Mouse (Mus musculus): Measurements from ENCODE around the gene Chat. TPM values are rescaled to one million over a fixed set of nuclear protein-coding genes. Genes with fewer than 3 reads are reported as not detected.
A peak's percentile ranks its signal among the peaks of the same experiment; 100 is the strongest.

Chat gene
- polyA plus RNA-seq, 1 experiment: not detected

- H3K4me3 ChIP-seq (ENCODE audit: extremely low read depth, insufficient read depth, insufficient read length): no peak overlapping the region
- no peaks in the 10 kb centered on the region for H3K36me3 ChIP-seq (ENCODE audit: control insufficient read depth, insufficient read depth, low read length)
- WGBS: 9% methylated on average over 3 of the region's 3 CpGs
- no peaks in the 10 kb centered on the region for H3K27me3 ChIP-seq (ENCODE audit: control insufficient read depth, insufficient read depth, low read length)
- no peak for TF ChIP-seq POLR2A (IDR thresholded peaks at IDR 0.05; ENCODE audit: low read depth, low read length)
- peak; percentile 58; the same call in 1 of the 2 replicates for TF ChIP-seq CTCF (IDR thresholded peaks at IDR 0.05; ENCODE audit: extremely low read depth, insufficient read depth, insufficient read length, insufficient replicate concordance)
- DNase-seq (ENCODE audit: low read depth in 1 of 2, low spot score in 2 of 2): peak in 1 of 2 experiments; percentile 2
- no peak overlapping the region for H3K27ac ChIP-seq (ENCODE audit: insufficient read depth, low read length)
- no peaks in the 10 kb centered on the region for H3K4me1 ChIP-seq (ENCODE audit: control insufficient read depth, insufficient read depth, insufficient read length)
Measured at GRCm38 (mm10) chr14:32482061-32482460, 16.3 kb upstream of the Chat start.

GRCm38 (mm10) chr14:32477581-32477980 lies 11.8 kb upstream of the Chat start:
- Histone ChIP-seq H3K27me3 (ENCODE audit: control insufficient read depth, insufficient read depth, low read length) (no peaks in the 10 kb centered on the region), H3K36me3 (ENCODE audit: control insufficient read depth, insufficient read depth, low read length) (no peaks in the 10 kb centered on the region), H3K4me3 (ENCODE audit: extremely low read depth, insufficient read depth, insufficient read length) (no peak overlapping the region), H3K4me1 (ENCODE audit: control insufficient read depth, insufficient read depth, insufficient read length) (no peaks in the 10 kb centered on the region), H3K27ac (ENCODE audit: insufficient read depth, low read length) (no peak overlapping the region)
- TF ChIP-seq CTCF (IDR thresholded peaks at IDR 0.05; ENCODE audit: extremely low read depth, insufficient read depth, insufficient read length, insufficient replicate concordance) (no peak), POLR2A (IDR thresholded peaks at IDR 0.05; ENCODE audit: low read depth, low read length) (no peak)
- 71% methylated on average over 1 of the region's 1 CpGs for WGBS
- no peak for DNase-seq (ENCODE audit: low read depth in 1 of 2, low spot score in 2 of 2)

GRCm38 (mm10) chr14:32476559-32476958 lies 10.8 kb upstream of the Chat start:
- Histone ChIP-seq H3K27ac (ENCODE audit: insufficient read depth, low read length) (no peak overlapping the region), H3K36me3 (ENCODE audit: control insufficient read depth, insufficient read depth, low read length) (no peaks in the 10 kb centered on the region), H3K27me3 (ENCODE audit: control insufficient read depth, insufficient read depth, low read length) (no peaks in the 10 kb centered on the region), H3K4me3 (ENCODE audit: extremely low read depth, insufficient read depth, insufficient read length) (no peak overlapping the region), H3K4me1 (ENCODE audit: control insufficient read depth, insufficient read depth, insufficient read length) (no peaks in the 10 kb centered on the region)
- TF ChIP-seq CTCF (IDR thresholded peaks at IDR 0.05; ENCODE audit: extremely low read depth, insufficient read depth, insufficient read length, insufficient replicate concordance): no peak
- TF ChIP-seq POLR2A (IDR thresholded peaks at IDR 0.05; ENCODE audit: low read depth, low read length): no peak
- WGBS: 82% methylated on average over 6 of the region's 6 CpGs
- DNase-seq (ENCODE audit: low read depth in 1 of 2, low spot score in 2 of 2): no peak

GRCm38 (mm10) chr14:32472996-32473395 lies 7.2 kb upstream of the Chat start:
- no peaks in the 10 kb centered on the region for H3K27me3 ChIP-seq (ENCODE audit: control insufficient read depth, insufficient read depth, low read length)
- TF ChIP-seq CTCF (IDR thresholded peaks at IDR 0.05; ENCODE audit: extremely low read depth, insufficient read depth, insufficient read length, insufficient replicate concordance) (peak; percentile 49; the same call in 1 of the 2 replicates), POLR2A (IDR thresholded peaks at IDR 0.05; ENCODE audit: low read depth, low read length) (no peak)
- H3K36me3 ChIP-seq (ENCODE audit: control insufficient read depth, insufficient read depth, low read length): no peaks in the 10 kb centered on the region
- DNase-seq (ENCODE audit: low read depth in 1 of 2, low spot score in 2 of 2): no peak
- no peaks in the 10 kb centered on the region for H3K4me1 ChIP-seq (ENCODE audit: control insufficient read depth, insufficient read depth, insufficient read length)
- no peak overlapping the region for H3K27ac ChIP-seq (ENCODE audit: insufficient read depth, low read length)
- WGBS: 20% methylated on average over 4 of the region's 4 CpGs
- no peak overlapping the region for H3K4me3 ChIP-seq (ENCODE audit: extremely low read depth, insufficient read depth, insufficient read length)

GRCm38 (mm10) chr14:32467606-32468005 lies 1.8 kb upstream of the Chat start:
- no peak for TF ChIP-seq CTCF (IDR thresholded peaks at IDR 0.05; ENCODE audit: extremely low read depth, insufficient read depth, insufficient read length, insufficient replicate concordance)
- no peak for TF ChIP-seq POLR2A (IDR thresholded peaks at IDR 0.05; ENCODE audit: low read depth, low read length)
- Histone ChIP-seq H3K27ac (ENCODE audit: insufficient read depth, low read length) (no peak overlapping the region), H3K4me1 (ENCODE audit: control insufficient read depth, insufficient read depth, insufficient read length) (no peaks in the 10 kb centered on the region), H3K4me3 (ENCODE audit: extremely low read depth, insufficient read depth, insufficient read length) (no peak overlapping the region), H3K27me3 (ENCODE audit: control insufficient read depth, insufficient read depth, low read length) (peaks cover 16% of the 10 kb centered on the region), H3K36me3 (ENCODE audit: control insufficient read depth, insufficient read depth, low read length) (no peaks in the 10 kb centered on the region)
- 7% methylated on average over 5 of the region's 5 CpGs for WGBS
- no peak for DNase-seq (ENCODE audit: low read depth in 1 of 2, low spot score in 2 of 2)

- no peak for TF ChIP-seq POLR2A (IDR thresholded peaks at IDR 0.05; ENCODE audit: low read depth, low read length)
- no peak for TF ChIP-seq CTCF (IDR thresholded peaks at IDR 0.05; ENCODE audit: extremely low read depth, insufficient read depth, insufficient read length, insufficient replicate concordance)
- 5% methylated on average over 7 of the region's 11 CpGs for WGBS
- H3K27me3 ChIP-seq (ENCODE audit: control insufficient read depth, insufficient read depth, low read length): peaks cover 20% of the 10 kb centered on the region
- no peaks in the 10 kb centered on the region for H3K4me1 ChIP-seq (ENCODE audit: control insufficient read depth, insufficient read depth, insufficient read length)
- no peak for DNase-seq (ENCODE audit: low read depth in 1 of 2, low spot score in 2 of 2)
- H3K36me3 ChIP-seq (ENCODE audit: control insufficient read depth, insufficient read depth, low read length): no peaks in the 10 kb centered on the region
- no peak overlapping the region for H3K27ac ChIP-seq (ENCODE audit: insufficient read depth, low read length)
- H3K4me3 ChIP-seq (ENCODE audit: extremely low read depth, insufficient read depth, insufficient read length): no peak overlapping the region
Measured at GRCm38 (mm10) chr14:32465506-32465870, 301 bp downstream of the Chat start.

- Histone ChIP-seq H3K27ac (ENCODE audit: insufficient read depth, low read length) (no peak within 1 kb of the TSS), H3K4me1 (ENCODE audit: control insufficient read depth, insufficient read depth, insufficient read length) (no peaks in the 10 kb centered on the region), H3K27me3 (ENCODE audit: control insufficient read depth, insufficient read depth, low read length) (peaks cover 20% of the 10 kb centered on the region), H3K36me3 (ENCODE audit: control insufficient read depth, insufficient read depth, low read length) (no peaks in the 10 kb centered on the region), H3K4me3 (ENCODE audit: extremely low read depth, insufficient read depth, insufficient read length) (no peak within 1 kb of the TSS)
- DNase-seq (ENCODE audit: low read depth in 1 of 2, low spot score in 2 of 2): no peak
- WGBS: 3% methylated on average over 60 of the region's 70 CpGs
- no peak for TF ChIP-seq CTCF (IDR thresholded peaks at IDR 0.05; ENCODE audit: extremely low read depth, insufficient read depth, insufficient read length, insufficient replicate concordance)
- TF ChIP-seq POLR2A (IDR thresholded peaks at IDR 0.05; ENCODE audit: low read depth, low read length): no peak
Measured at GRCm38 (mm10) chr14:32464601-32465505, 936 bp downstream of the Chat start, which contains the start of gene Slc18a3. Gene Slc18a3, minus strand, starts transcription at chr14:32464850.
